Mouse (Mus musculus) limb, embryonic 11.5 days (tissue): Measurements from ENCODE around the gene Tradd. TPM values are rescaled to one million over a fixed set of nuclear protein-coding genes. Genes with fewer than 3 reads are reported as not detected.

Experiments used
- ATAC-seq: fragments of 200-750 bp; cut with Nextera tagmentation; 2 replicates; pipeline ENCODE4 v1.8.0; 2017; ENCODE audit warnings: low read depth; ENCODE audit not compliant: insufficient number of reproducible peaks, low FRiP score, low TSS enrichment
- DNase-seq: peaks from one replicate; pipeline ENCODE4 v3.0.0-alpha.2; 2015; ENCODE audit warnings: low spot score
- H3K27ac ChIP-seq: fragments of 300-500 bp; sonication (generic); replicated peaks from 2 replicates; pipeline ENCODE4 v1.5.1; 2014; ENCODE audit warnings: low read depth, mild to moderate bottlenecking, low read length
- H3K27me3 ChIP-seq: fragments of 300-500 bp; sonication (generic); 2 replicates; pipeline ENCODE4 v1.6.1; 2014; ENCODE audit warnings: mild to moderate bottlenecking, low read length, mixed read lengths; ENCODE audit not compliant: control insufficient read depth, insufficient read depth
- H3K36me3 ChIP-seq: fragments of 300-500 bp; sonication (generic); 2 replicates; pipeline ENCODE4 v1.6.1; 2014; ENCODE audit warnings: mild to moderate bottlenecking, low read length, moderate library complexity, mixed read lengths; ENCODE audit not compliant: control insufficient read depth, insufficient read depth
- H3K4me1 ChIP-seq: fragments of 300-500 bp; sonication (generic); 2 replicates; pipeline ENCODE4 v1.6.1; 2014; ENCODE audit warnings: low read length, mixed read lengths; ENCODE audit not compliant: control insufficient read depth, insufficient read depth
- H3K4me2 ChIP-seq: fragments of 300-500 bp; sonication (generic); 2 replicates; pipeline ENCODE4 v1.6.1; 2014; ENCODE audit warnings: low read depth, mild to moderate bottlenecking, moderate library complexity; ENCODE audit not compliant: severe bottlenecking
- H3K4me3 ChIP-seq: fragments of 300-500 bp; sonication (generic); 2 replicates; pipeline ENCODE4 v1.5.1; 2014; ENCODE audit warnings: low read depth, low read length
- H3K9ac ChIP-seq: fragments of 300-500 bp; sonication (generic); 2 replicates; pipeline ENCODE4 v1.6.1; 2014; ENCODE audit warnings: mild to moderate bottlenecking, low read length
- H3K9me3 ChIP-seq: fragments of 300-500 bp; sonication (generic); 2 replicates; pipeline ENCODE4 v1.6.1; 2016; ENCODE audit warnings: low read length; ENCODE audit not compliant: control insufficient read depth
- WGBS: fragments of 180-500 bp; shearing (Covaris S2); extraction: QIAGEN DNeasy Blood & Tissue Kit; methylation state at CpG from one replicate; pipeline ENCODE4 v1.1.7; 2014; 5-methylcytosine and 5-hydroxymethylcytosine counted together
- polyA plus RNA-seq: library from polyadenylated mRNA; unstranded; fragments of >200 nt; fragmentation: Nextera tagmentation; extraction: Ambion mirVana; gene quantifications from 2 replicates; pipeline ENCODE4 v1.2.1, GENCODE M21; 2014

The Tradd gene
- polyA plus RNA-seq, 1 experiment from 2014 or later, result 11.1 TPM

- Histone ChIP-seq H3K4me2 (no peak overlapping the region), H3K4me1 (peaks cover 13% of the 10 kb centered on the region; the same call in 1 of the 2 replicates), H3K9me3 (peaks cover 3% of the 10 kb centered on the region; the same call in 1 of the 2 replicates), H3K27me3 (peaks cover 55% of the 10 kb centered on the region), H3K27ac (no peak overlapping the region), H3K4me3 (no peak overlapping the region), H3K9ac (no peak overlapping the region), H3K36me3 (no peaks in the 10 kb centered on the region)
- WGBS, result 85% methylated on average over 12 of the region's 12 CpGs
- DNase-seq (no peak), ATAC-seq (no peak)
These were observed 3.0 kb downstream of the Tradd start for GRCm38 (mm10) chr8:105261326-105261980.

DNA sequence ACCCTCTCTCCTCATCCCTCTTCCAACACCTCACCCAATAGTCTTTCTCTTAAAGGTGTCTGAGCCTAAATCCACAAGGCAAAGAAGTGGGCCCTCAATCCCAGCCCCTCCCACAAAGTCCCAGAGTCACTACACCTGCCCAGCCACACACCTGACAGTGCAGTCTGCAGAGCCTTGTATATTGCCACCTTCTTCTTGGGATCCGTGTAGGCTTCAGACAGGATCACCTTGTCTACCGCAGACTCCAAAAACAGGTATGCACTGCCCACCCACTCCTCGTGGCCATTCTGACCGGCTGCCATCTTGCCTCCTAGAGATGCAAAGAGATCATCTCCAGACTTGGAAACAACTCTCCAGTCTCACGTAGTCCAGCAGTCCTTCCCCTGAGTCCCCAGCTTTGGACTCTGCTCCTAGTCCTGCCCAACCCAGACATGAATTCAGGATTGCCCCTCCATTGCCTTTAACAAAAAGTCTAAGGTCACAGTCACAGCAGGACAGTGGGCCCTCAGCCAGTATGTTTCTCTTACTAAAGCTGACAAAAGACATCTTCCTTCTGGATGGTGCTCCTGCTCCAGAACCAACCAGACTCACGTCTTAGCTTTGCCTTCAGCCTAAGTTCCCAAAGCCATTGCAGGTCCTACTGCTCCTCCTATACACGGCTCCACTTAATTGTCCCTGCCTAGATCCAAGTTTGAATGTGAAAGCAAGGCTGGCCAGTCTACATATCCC lies 3.9 kb downstream of the Tradd start:
- H3K27ac ChIP-seq, result no peak overlapping the region
- no peaks in the 10 kb centered on the region for H3K36me3 ChIP-seq
- WGBS, result 60% methylated on average over 7 of the region's 7 CpGs
- peaks cover 57% of the 10 kb centered on the region for H3K27me3 ChIP-seq
- DNase-seq, result no peak
- H3K9ac ChIP-seq, result no peak overlapping the region
- ATAC-seq, result no peak
- peaks cover 13% of the 10 kb centered on the region; the same call in 1 of the 2 replicates for H3K4me1 ChIP-seq
- no peak overlapping the region for H3K4me2 ChIP-seq
- no peak overlapping the region for H3K4me3 ChIP-seq
- H3K9me3 ChIP-seq, result no peaks in the 10 kb centered on the region

DNA sequence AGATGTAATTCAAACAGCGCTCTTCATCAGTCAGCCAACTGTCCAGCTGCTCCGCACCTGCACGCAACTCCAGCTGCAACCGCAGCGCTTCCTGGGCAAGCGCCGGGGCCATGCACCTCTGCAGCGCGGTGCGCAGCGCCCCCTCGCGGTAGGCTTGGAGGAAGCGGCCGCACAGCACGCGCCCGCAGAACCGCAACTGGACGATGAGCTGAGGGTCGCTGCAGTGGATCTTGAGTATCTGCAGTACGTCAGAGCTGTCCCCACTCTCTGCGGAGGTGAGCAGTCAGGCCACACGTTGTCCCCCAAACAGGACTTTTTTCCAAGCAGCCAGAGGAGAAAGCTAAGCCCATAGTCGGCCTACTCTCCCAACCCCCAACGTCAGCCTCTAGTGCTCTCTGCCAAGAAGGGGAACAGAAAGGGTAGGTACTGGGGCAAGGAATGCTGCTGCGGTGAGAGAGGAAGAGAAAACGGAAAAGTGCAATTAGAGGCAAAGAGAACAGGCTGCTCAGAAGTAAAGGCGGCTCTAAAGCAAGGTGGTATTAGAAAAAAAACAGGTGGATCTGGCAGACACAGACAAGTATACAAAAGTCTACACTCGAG lies 4.6 kb downstream of the Tradd start:
- H3K27me3 ChIP-seq, result peaks cover 55% of the 10 kb centered on the region
- peak; percentile 7; the same call in 1 of the 2 replicates for ATAC-seq
- 4% methylated on average over 30 of the region's 30 CpGs for WGBS

GRCm38 (mm10) chr8:105258911-105259720 lies 5.3 kb downstream of the Tradd start:
- DNase-seq, result peak; percentile 68
- H3K9ac ChIP-seq, result no peak overlapping the region
- 3% methylated on average over 55 of the region's 55 CpGs for WGBS
- H3K27ac ChIP-seq, result no peak overlapping the region
- no peaks in the 10 kb centered on the region for H3K9me3 ChIP-seq
- H3K4me2 ChIP-seq, result peak overlapping the region; percentile 60
- H3K36me3 ChIP-seq, result no peaks in the 10 kb centered on the region
- peaks cover 52% of the 10 kb centered on the region for H3K27me3 ChIP-seq
- H3K4me1 ChIP-seq, result peaks cover 11% of the 10 kb centered on the region
- H3K4me3 ChIP-seq, result peak overlapping the region; percentile 26
- ATAC-seq, result peak; percentile 11; the same call in 1 of the 2 replicates

More for the DNA sequence above, 4.6 kb downstream of the Tradd start:
- peak; percentile 88 for DNase-seq
- no peaks in the 10 kb centered on the region for H3K36me3 ChIP-seq
- H3K9me3 ChIP-seq, result no peaks in the 10 kb centered on the region
- peak overlapping the region; percentile 26 for H3K4me3 ChIP-seq
- H3K4me2 ChIP-seq, result peak overlapping the region; percentile 60
- H3K4me1 ChIP-seq, result peaks cover 12% of the 10 kb centered on the region
- H3K27ac ChIP-seq, result no peak overlapping the region
- no peak overlapping the region for H3K9ac ChIP-seq

DNA sequence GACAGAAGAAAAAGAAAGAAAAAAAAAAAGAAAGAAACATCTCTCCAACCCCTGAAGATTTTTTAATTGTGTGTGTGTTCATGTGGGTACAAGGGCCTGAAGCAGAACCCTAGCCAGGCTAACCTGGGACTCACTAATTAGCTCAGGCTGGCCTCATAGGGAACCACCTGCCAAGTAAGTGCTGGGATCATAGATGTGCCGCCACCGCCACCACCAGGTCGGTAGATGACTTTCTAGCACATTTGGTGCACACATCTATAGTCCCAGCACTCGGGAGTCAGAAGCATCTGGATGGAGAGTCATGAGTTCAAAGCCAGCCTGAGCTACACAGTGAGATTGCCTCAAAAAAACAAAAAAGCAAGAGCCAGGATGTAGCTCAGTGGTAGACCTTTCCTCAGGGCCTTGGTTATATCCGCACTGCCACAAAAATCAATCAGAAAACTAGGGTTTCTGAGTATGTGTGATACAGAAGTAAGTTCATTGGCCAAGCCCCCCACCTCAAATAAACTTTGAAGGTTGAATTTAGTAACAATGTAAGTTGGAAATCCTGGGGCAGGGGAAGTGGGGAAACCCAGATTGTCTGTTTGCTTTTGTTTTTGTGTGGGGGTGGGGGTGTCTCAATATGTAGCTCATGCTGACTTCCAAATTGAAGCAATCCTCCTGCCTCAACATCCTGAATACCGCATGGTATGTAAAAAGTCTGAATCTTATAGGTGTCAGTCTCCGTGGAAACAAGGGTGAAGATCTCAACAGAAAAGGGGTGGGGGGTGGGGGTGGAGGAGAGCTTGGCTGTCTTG lies 6.9 kb downstream of the Tradd start:
- ATAC-seq (no peak), DNase-seq (no peak)
- Histone ChIP-seq H3K9ac (no peak overlapping the region), H3K27me3 (peaks cover 42% of the 10 kb centered on the region), H3K27ac (no peak overlapping the region), H3K4me2 (no peak overlapping the region), H3K4me1 (peaks cover 11% of the 10 kb centered on the region), H3K9me3 (no peaks in the 10 kb centered on the region), H3K4me3 (no peak overlapping the region), H3K36me3 (no peaks in the 10 kb centered on the region)
- 68% methylated on average over 7 of the region's 7 CpGs for WGBS

DNA sequence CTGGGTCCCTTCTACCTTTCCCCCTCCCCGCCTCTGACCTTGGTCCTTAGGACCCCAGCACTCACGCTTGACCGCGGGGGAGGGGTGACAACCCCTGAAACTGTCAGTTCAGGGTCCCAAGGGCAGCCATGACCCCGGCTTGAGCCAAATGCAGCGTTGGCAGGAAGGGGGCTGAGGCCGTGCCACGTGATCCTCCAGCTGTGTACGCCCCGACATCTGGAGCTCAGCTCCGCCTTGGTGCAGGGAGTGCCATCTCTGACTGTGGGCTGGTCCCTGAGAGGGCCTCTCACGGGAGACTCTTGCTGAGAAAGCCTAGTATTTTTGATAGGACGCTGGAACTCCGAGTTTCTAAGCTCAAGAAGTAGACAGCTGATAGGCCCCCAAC lies 9.5 kb downstream of the Tradd start, which contains the start of gene B3gnt9:
B3gnt9 (minus strand) TSS at position 188 of the 385 bp plus-strand sequence.
- Histone ChIP-seq H3K4me2 (peak within 1 kb of the TSS; percentile 98), H3K27ac (no peak within 1 kb of the TSS), H3K9ac (peak within 1 kb of the TSS; percentile 68), H3K4me1 (peaks cover 11% of the 10 kb centered on the region), H3K4me3 (peak within 1 kb of the TSS; percentile 61), H3K36me3 (peaks cover 11% of the 10 kb centered on the region), H3K27me3 (peaks cover 33% of the 10 kb centered on the region), H3K9me3 (no peaks in the 10 kb centered on the region)
- ATAC-seq, result peak; percentile 52
- WGBS, result 2% methylated on average over 14 of the region's 14 CpGs
- peak; percentile 72 for DNase-seq

DNA sequence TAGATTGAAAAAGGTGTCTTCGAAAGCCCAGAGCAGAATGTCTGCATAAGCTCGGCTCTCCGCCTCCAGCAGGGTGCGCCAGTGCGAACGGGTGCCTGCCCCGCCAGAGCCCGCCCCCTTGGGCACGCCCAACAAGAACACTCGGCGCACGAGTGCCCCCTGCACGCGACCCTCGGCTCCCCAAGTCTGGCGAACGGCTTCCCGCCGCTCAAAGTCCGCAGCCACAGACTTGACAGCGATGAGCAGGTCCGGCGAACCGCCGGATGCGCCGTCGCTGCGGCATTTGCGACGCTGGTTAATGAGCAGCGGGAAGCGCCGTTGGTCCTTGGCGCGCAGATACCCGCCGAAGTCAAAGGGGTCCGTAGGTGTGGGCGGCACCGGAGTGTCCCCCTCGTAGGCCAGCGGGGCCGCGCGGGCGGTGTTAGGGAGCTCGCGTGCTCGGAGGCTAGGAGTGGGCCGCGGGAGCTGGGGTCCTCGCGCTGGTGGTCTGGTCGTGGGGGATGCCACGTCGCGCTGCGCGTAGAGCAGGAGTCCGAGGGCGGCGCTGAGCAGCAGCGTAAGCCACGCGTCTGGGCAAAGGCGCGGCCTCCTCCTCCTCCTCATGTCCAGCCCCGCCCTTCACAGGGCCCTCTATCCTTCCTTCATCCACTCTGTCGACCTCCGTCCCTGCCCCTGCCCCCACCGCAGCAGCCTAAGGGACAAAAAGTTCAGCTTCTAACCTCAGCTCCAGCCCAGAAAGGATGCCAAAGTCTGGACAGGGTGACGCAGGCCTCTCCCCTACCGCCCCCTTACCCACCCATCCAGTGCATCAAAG lies 10.1 kb downstream of the Tradd start:
- DNase-seq, result peak; percentile 95
- Histone ChIP-seq H3K27ac (no peak overlapping the region), H3K27me3 (peaks cover 27% of the 10 kb centered on the region)

More for the DNA sequence above, 10.1 kb downstream of the Tradd start:
- Histone ChIP-seq H3K4me1 (peaks cover 8% of the 10 kb centered on the region), H3K4me2 (peak overlapping the region; percentile 98), H3K9ac (peak overlapping the region; percentile 68), H3K4me3 (peak overlapping the region; percentile 61), H3K9me3 (no peaks in the 10 kb centered on the region), H3K36me3 (peaks cover 11% of the 10 kb centered on the region)
- WGBS, result under 1% methylated on average over 67 of the region's 74 CpGs
- peak; percentile 79 for ATAC-seq
